Mouse (Mus musculus): ENCODE results near the gene Shc3. TPM values are rescaled to one million over a fixed set of nuclear protein-coding genes. Genes with fewer than 3 reads are reported as not detected.
A peak's percentile ranks its signal among the peaks of the same experiment; 100 is the strongest.

Gene Shc3
- total RNA-seq (2015; ENCODE audit: low replicate concordance): not detected in 2 replicates
- total RNA-seq (2017; ENCODE audit: low replicate concordance): not detected in 2 replicates

- ATAC-seq (replicated peaks; ENCODE audit: low FRiP score, poor library complexity, severe bottlenecking): no peak
Observed at GRCm38 (mm10) chr13:51568911-51569684, at the start of gene Shc3. TSS of gene Shc3 (minus strand) at chr13:51569419.

GRCm38 (mm10) chr13:51618602-51619001, 49.4 kb upstream of the Shc3 start:
- no peak for ATAC-seq (replicated peaks; ENCODE audit: low FRiP score, poor library complexity, severe bottlenecking)

- ATAC-seq (replicated peaks; ENCODE audit: low FRiP score, poor library complexity, severe bottlenecking): 0 out of 2 replicates have a peak, but pooled peaks have one; percentile 39
Observed at GRCm38 (mm10) chr13:51617861-51618260, 48.6 kb upstream of the Shc3 start.

GRCm38 (mm10) chr13:51617306-51617705, 48.1 kb upstream of the Shc3 start:
- no peak for ATAC-seq (replicated peaks; ENCODE audit: low FRiP score, poor library complexity, severe bottlenecking)

- ATAC-seq (replicated peaks; ENCODE audit: low FRiP score, poor library complexity, severe bottlenecking): no peak
Observed at GRCm38 (mm10) chr13:51616417-51617044, 47.3 kb upstream of the Shc3 start.

GRCm38 (mm10) chr13:51615815-51616214, 46.6 kb upstream of the Shc3 start:
- no peak for ATAC-seq (replicated peaks; ENCODE audit: low FRiP score, poor library complexity, severe bottlenecking)

GRCm38 (mm10) chr13:51611500-51611899, 42.3 kb upstream of the Shc3 start:
- no peak for ATAC-seq (replicated peaks; ENCODE audit: low FRiP score, poor library complexity, severe bottlenecking)

GRCm38 (mm10) chr13:51611060-51611459, 41.8 kb upstream of the Shc3 start:
- ATAC-seq (replicated peaks; ENCODE audit: low FRiP score, poor library complexity, severe bottlenecking): no peak

GRCm38 (mm10) chr13:51609231-51609630, 40.0 kb upstream of the Shc3 start:
- no peak for ATAC-seq (replicated peaks; ENCODE audit: low FRiP score, poor library complexity, severe bottlenecking)

- no peak for ATAC-seq (replicated peaks; ENCODE audit: low FRiP score, poor library complexity, severe bottlenecking)
Observed at GRCm38 (mm10) chr13:51603894-51604244, 34.6 kb upstream of the Shc3 start.

- ATAC-seq (replicated peaks; ENCODE audit: low FRiP score, poor library complexity, severe bottlenecking): no peak
Observed at GRCm38 (mm10) chr13:51603221-51603893, 34.1 kb upstream of the Shc3 start.

- ATAC-seq (replicated peaks; ENCODE audit: low FRiP score, poor library complexity, severe bottlenecking): no peak
Observed at GRCm38 (mm10) chr13:51602764-51603163, 33.5 kb upstream of the Shc3 start.

GRCm38 (mm10) chr13:51600169-51600568, 30.9 kb upstream of the Shc3 start:
- no peak for ATAC-seq (replicated peaks; ENCODE audit: low FRiP score, poor library complexity, severe bottlenecking)

- ATAC-seq (replicated peaks; ENCODE audit: low FRiP score, poor library complexity, severe bottlenecking): no peak
Observed at GRCm38 (mm10) chr13:51598063-51598462, 28.8 kb upstream of the Shc3 start.

- no peak for ATAC-seq (replicated peaks; ENCODE audit: low FRiP score, poor library complexity, severe bottlenecking)
Observed at GRCm38 (mm10) chr13:51595404-51595803, 26.2 kb upstream of the Shc3 start.

- ATAC-seq (replicated peaks; ENCODE audit: low FRiP score, poor library complexity, severe bottlenecking): no peak
Observed at GRCm38 (mm10) chr13:51594656-51595311, 25.6 kb upstream of the Shc3 start.

- no peak for ATAC-seq (replicated peaks; ENCODE audit: low FRiP score, poor library complexity, severe bottlenecking)
Observed at GRCm38 (mm10) chr13:51588005-51588404, 18.8 kb upstream of the Shc3 start.

GRCm38 (mm10) chr13:51582204-51582603, 13.0 kb upstream of the Shc3 start:
- no peak for ATAC-seq (replicated peaks; ENCODE audit: low FRiP score, poor library complexity, severe bottlenecking)

- no peak for ATAC-seq (replicated peaks; ENCODE audit: low FRiP score, poor library complexity, severe bottlenecking)
Observed at GRCm38 (mm10) chr13:51580263-51581044, 11.2 kb upstream of the Shc3 start.

GRCm38 (mm10) chr13:51573849-51574248, 4.6 kb upstream of the Shc3 start:
- ATAC-seq (replicated peaks; ENCODE audit: low FRiP score, poor library complexity, severe bottlenecking): no peak
